Mouse (Mus musculus) forebrain, embryonic 12.5 days (tissue): ENCODE data around the gene Tlx3. TPM values are rescaled to one million over a fixed set of nuclear protein-coding genes. Genes with fewer than 3 reads are reported as not detected.

ENCODE experiments used
- ATAC-seq: fragments of 200-750 bp; cut with Nextera tagmentation; 2 replicates; pipeline ENCODE4 v1.8.0; 2017; ENCODE audit warnings: moderate TSS enrichment; ENCODE audit not compliant: low FRiP score
- H3K27ac ChIP-seq: fragments of 300-500 bp; sonication (generic); 2 replicates; pipeline ENCODE4 v1.5.1; 2016; ENCODE audit warnings: mild to moderate bottlenecking
- H3K27me3 ChIP-seq: fragments of 300-500 bp; sonication (generic); 2 replicates; pipeline ENCODE4 v1.6.1; 2016; ENCODE audit warnings: mild to moderate bottlenecking
- H3K36me3 ChIP-seq: fragments of 300-500 bp; sonication (generic); replicated peaks from 2 replicates; pipeline ENCODE4 v1.6.1; 2016; ENCODE audit warnings: mild to moderate bottlenecking
- H3K4me1 ChIP-seq: fragments of 300-500 bp; sonication (generic); 2 replicates; pipeline ENCODE4 v1.6.1; 2016
- H3K4me2 ChIP-seq: fragments of 300-500 bp; sonication (generic); 2 replicates; pipeline ENCODE4 v1.6.1; 2016; ENCODE audit warnings: mild to moderate bottlenecking, moderate library complexity
- H3K4me3 ChIP-seq: fragments of 300-500 bp; sonication (generic); replicated peaks from 2 replicates; pipeline ENCODE4 v1.5.1; 2016; ENCODE audit warnings: mild to moderate bottlenecking
- H3K9ac ChIP-seq: fragments of 300-500 bp; sonication (generic); 2 replicates; pipeline ENCODE4 v1.6.1; 2016; ENCODE audit warnings: mild to moderate bottlenecking
- H3K9me3 ChIP-seq: fragments of 300-500 bp; sonication (generic); 2 replicates; pipeline ENCODE4 v1.6.1; 2016
- WGBS: fragments of 180-500 bp; shearing (Covaris S2); methylation state at CpG from one replicate; pipeline ENCODE4 v1.1.7; 2016; 5-methylcytosine and 5-hydroxymethylcytosine counted together
- polyA plus RNA-seq: library from polyadenylated mRNA; unstranded; fragments of >200 nt; fragmentation: Nextera tagmentation; extraction: Ambion mirVana; gene quantifications from 2 replicates; pipeline ENCODE4 v1.2.1, GENCODE M21; 2016

Tlx3 gene
- polyA plus RNA-seq, 1 experiment from 2014 or later = 0.32 TPM

DNA sequence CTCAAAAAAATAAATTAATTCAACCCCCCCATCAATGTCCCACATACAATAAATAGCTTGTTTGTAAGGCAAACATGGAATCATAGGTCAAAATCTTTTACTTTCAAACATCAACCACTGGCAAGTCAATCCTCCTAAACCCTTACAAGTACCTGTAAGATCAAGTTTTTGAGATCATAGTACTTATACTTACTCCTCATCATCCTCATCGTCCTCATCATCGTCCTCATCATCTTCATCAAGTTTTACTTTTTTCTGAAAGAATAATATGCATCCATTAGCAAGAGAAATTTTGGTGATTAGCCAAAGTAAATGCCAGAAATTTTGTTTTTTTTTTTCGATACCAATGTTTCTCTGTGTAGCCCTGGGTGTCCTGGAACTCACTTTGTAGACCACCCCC is 43.6 kb downstream of the Tlx3 start:
- WGBS = 87% methylated on average over 3 of the region's 3 CpGs
- Histone ChIP-seq H3K27ac (no peak overlapping the region), H3K9ac (no peak overlapping the region), H3K9me3 (no peaks in the 10 kb centered on the region), H3K36me3 (peaks cover 58% of the 10 kb centered on the region), H3K4me3 (no peak overlapping the region), H3K4me2 (no peak overlapping the region), H3K4me1 (peaks cover 16% of the 10 kb centered on the region), H3K27me3 (no peaks in the 10 kb centered on the region)
- no peak for ATAC-seq

GRCm38 (mm10) chr11:33157453-33158196 is 45.8 kb downstream of the Tlx3 start:
- H3K9ac ChIP-seq = no peak overlapping the region
- peaks cover 76% of the 10 kb centered on the region for H3K36me3 ChIP-seq
- H3K4me1 ChIP-seq = peaks cover 13% of the 10 kb centered on the region
- no peaks in the 10 kb centered on the region for H3K27me3 ChIP-seq
- no peak for ATAC-seq
- WGBS = 83% methylated on average over 2 of the region's 2 CpGs
- H3K4me3 ChIP-seq = no peak overlapping the region
- no peak overlapping the region for H3K27ac ChIP-seq
- H3K4me2 ChIP-seq = no peak overlapping the region
- H3K9me3 ChIP-seq = no peaks in the 10 kb centered on the region

GRCm38 (mm10) chr11:33156436-33157015 is 46.9 kb downstream of the Tlx3 start:
- Histone ChIP-seq H3K4me2 (no peak overlapping the region), H3K27me3 (no peaks in the 10 kb centered on the region), H3K9ac (no peak overlapping the region), H3K36me3 (peaks cover 85% of the 10 kb centered on the region), H3K9me3 (no peaks in the 10 kb centered on the region), H3K4me1 (peaks cover 9% of the 10 kb centered on the region), H3K4me3 (no peak overlapping the region), H3K27ac (no peak overlapping the region)
- WGBS = 92% methylated on average over 4 of the region's 4 CpGs
- ATAC-seq = no peak

GRCm38 (mm10) chr11:33154459-33154858 is 48.9 kb downstream of the Tlx3 start:
- no peaks in the 10 kb centered on the region for H3K4me1 ChIP-seq
- no peak for ATAC-seq
- H3K4me2 ChIP-seq = no peak overlapping the region
- no peak overlapping the region for H3K9ac ChIP-seq
- H3K4me3 ChIP-seq = no peak overlapping the region
- peaks cover 84% of the 10 kb centered on the region for H3K36me3 ChIP-seq
- no peak overlapping the region for H3K27ac ChIP-seq
- H3K27me3 ChIP-seq = no peaks in the 10 kb centered on the region
- no peaks in the 10 kb centered on the region for H3K9me3 ChIP-seq
- WGBS = 94% methylated on average over 3 of the region's 3 CpGs

DNA sequence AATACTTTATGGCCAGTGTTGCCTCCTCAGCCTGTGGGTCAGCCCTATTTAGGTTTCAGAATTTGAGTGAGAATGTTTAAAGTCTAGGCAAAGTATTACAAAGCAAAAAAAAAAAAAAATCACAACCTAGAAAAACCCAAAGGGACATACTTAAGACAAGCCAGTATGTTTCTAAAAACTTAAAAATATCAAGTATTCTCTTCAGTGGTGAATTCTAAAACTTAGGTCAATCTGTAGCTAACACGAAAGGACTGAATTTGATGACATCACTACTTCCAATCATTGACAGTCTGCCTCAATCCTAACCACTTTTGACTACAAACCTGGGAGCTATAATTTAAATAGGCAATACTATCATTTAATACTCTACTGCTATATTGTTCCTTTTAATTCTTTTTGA is 50.4 kb downstream of the Tlx3 start:
- no peak overlapping the region for H3K27ac ChIP-seq
- peaks cover 71% of the 10 kb centered on the region for H3K36me3 ChIP-seq
- no peak overlapping the region for H3K4me3 ChIP-seq
- WGBS = 90% methylated on average over 1 of the region's 1 CpGs
- H3K9ac ChIP-seq = no peak overlapping the region
- peaks cover 3% of the 10 kb centered on the region; the same call in 1 of the 2 replicates for H3K4me1 ChIP-seq
- ATAC-seq = no peak
- peaks cover under 1% of the 10 kb centered on the region; the same call in 1 of the 2 replicates for H3K27me3 ChIP-seq
- no peak overlapping the region for H3K4me2 ChIP-seq
- no peaks in the 10 kb centered on the region for H3K9me3 ChIP-seq

DNA sequence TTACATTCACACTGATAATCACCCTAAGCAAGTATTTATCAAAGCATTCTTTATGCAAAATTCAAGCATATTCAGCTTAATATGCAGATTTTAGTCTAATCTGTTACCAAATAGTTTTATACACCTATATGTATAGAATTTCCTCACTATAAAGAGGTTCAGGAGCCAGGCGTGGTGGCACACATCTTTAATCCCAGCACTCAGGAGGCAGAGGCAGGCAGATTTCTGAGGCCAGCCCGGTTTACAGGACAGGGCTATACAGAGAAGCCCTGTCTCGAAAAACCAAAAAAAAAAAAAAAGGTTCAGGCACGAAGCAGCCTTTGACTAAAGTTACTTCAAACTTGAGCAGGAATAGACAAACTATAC is 51.6 kb downstream of the Tlx3 start:
- H3K27ac ChIP-seq = no peak overlapping the region
- 79% methylated on average over 4 of the region's 4 CpGs for WGBS
- H3K9ac ChIP-seq = no peak overlapping the region
- no peak overlapping the region for H3K4me3 ChIP-seq
- peaks cover 12% of the 10 kb centered on the region for H3K27me3 ChIP-seq
- no peak for ATAC-seq
- H3K4me1 ChIP-seq = peaks cover 13% of the 10 kb centered on the region
- H3K36me3 ChIP-seq = peaks cover 62% of the 10 kb centered on the region
- H3K9me3 ChIP-seq = no peaks in the 10 kb centered on the region
- no peak overlapping the region for H3K4me2 ChIP-seq

GRCm38 (mm10) chr11:33151128-33151779 is 52.1 kb downstream of the Tlx3 start:
- Histone ChIP-seq H3K4me3 (no peak overlapping the region), H3K27me3 (peaks cover 17% of the 10 kb centered on the region), H3K9me3 (no peaks in the 10 kb centered on the region), H3K27ac (no peak overlapping the region), H3K36me3 (peaks cover 57% of the 10 kb centered on the region), H3K4me1 (peaks cover 18% of the 10 kb centered on the region), H3K4me2 (no peak overlapping the region), H3K9ac (no peak overlapping the region)
- ATAC-seq = no peak
- WGBS = 78% methylated on average over 3 of the region's 3 CpGs

Other genes starting within 250 kb of the Tlx3 start
- gene Fgf18, start 56.2 kb downstream of the Tlx3 start, polyA plus RNA-seq = 2.1 and 2.4 TPM in 2 replicates
- gene Npm1, start 40.4 kb downstream of the Tlx3 start, polyA plus RNA-seq = 790 and 820 TPM in 2 replicates
- 0.32 TPM in 1 of 2 replicates, not detected in the other for gene Gm12117, start 73.1 kb upstream of the Tlx3 start, polyA plus RNA-seq